Comparison of ENCODE assay signal across 10 mouse cellular contexts in the genomic region with DNA sequence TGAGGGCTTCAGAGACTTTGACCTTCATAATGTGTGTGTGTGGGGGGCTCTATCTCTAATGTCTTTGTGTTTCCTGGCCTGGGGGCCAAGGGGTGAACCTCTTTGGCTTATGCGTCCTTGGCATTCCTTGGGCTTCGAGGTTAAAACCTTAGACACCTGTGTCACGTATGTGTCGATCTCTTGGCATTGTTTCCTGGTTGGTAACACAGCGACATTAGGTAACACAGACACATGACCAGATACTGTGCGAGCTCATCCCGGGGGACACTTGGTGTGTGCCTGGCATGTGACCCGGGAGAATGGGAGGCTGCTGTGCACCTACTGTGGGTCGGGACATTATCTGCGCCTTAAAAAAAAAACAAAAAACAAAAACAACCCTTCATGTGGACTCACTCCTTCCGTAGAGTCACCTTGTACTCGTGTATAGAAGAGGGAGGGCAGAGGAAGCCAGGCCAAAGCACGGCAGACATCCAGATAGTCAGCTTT. TPM values are rescaled to one million over a fixed set of nuclear protein-coding genes. Genes with fewer than 3 reads are reported as not detected.
DNase-seq lines count a peak whose midpoint lies in the region; ATAC-seq lines count a peak whose summit lies in the region.
"Had no signal": no experiment of that assay in that cellular context is flagged by ENCODE, and none has a peak within 500 bp of the region (broad histone marks: within the 10 kb centered on the region; RNA-seq: fewer than 3 reads in every experiment).

No protein-coding gene starts in this region.

- peak; percentile 94 for DNase-seq in heart, adult 11 months
- DNase-seq in heart, postnatal 10 days = no peak
- DNase-seq in CD4-positive helper T cell, adult 2 months (ENCODE audit: low read depth, low spot score) = peak; percentile 20
- DNase-seq in liver, embryonic 11.5 days (ENCODE audit: low spot score) = no peak
- DNase-seq in frontal cortex, postnatal 10 days (ENCODE audit: low spot score in 2 of 2) = no peak
- DNase-seq in Muller cell, postnatal 12 days (ENCODE audit: inconsistent ontology term) = no peak
- no peak for DNase-seq in ovary, postnatal 36 days (ENCODE audit: low spot score)
- DNase-seq: thymus, adult 18-20 months had no signal

- intact Hi-C loops in heart, postnatal 10 days (cut with DNase I) = loop anchor here (2.0 kb wide), 1 partner anchor 13 kb away; no protein-coding TSS in a partner anchor

- H3K4me1 ChIP-seq in forebrain, embryonic 15.5 days = peaks cover 46% of the 10 kb centered on the region
- H3K4me1 ChIP-seq in liver, embryonic 11.5 days (replicated peaks; ENCODE audit: control insufficient read depth, insufficient read depth, low read length) = peaks cover 40% of the 10 kb centered on the region

- H3K4me3 ChIP-seq in forebrain, embryonic 15.5 days = no peak overlapping the region
- peak overlapping the region; percentile 3; the same call in 1 of the 2 replicates for H3K4me3 ChIP-seq in liver, embryonic 11.5 days (ENCODE audit: low read depth, low read length)

- H3K9me3 ChIP-seq in forebrain, embryonic 15.5 days = no peaks in the 10 kb centered on the region
- H3K9me3 ChIP-seq in liver, embryonic 11.5 days (ENCODE audit: control insufficient read depth, low read length) = no peaks in the 10 kb centered on the region

- no peaks in the 10 kb centered on the region for H3K27me3 ChIP-seq in forebrain, embryonic 15.5 days
- H3K27me3 ChIP-seq in liver, embryonic 11.5 days (replicated peaks; ENCODE audit: control insufficient read depth, insufficient read depth, low read length) = 0 out of 2 replicates have a peak, but pooled peaks cover 2% of the 10 kb centered on the region

- 0 out of 2 replicates have a peak overlapping the region, but pooled peaks have one; percentile 64 for H3K27ac ChIP-seq in forebrain, embryonic 15.5 days (replicated peaks)
- peak overlapping the region; percentile 73 for H3K27ac ChIP-seq in liver, embryonic 11.5 days (ENCODE audit: low read depth, low read length)

- no peaks in the 10 kb centered on the region for H3K36me3 ChIP-seq in forebrain, embryonic 15.5 days
- H3K36me3 ChIP-seq in liver, embryonic 11.5 days (ENCODE audit: control insufficient read depth, insufficient read depth, low read length) = peaks cover 5% of the 10 kb centered on the region; the same call in 1 of the 2 replicates

- no peak for ATAC-seq in forebrain, embryonic 15.5 days (replicated peaks)
- ATAC-seq in liver, embryonic 11.5 days (replicated peaks; ENCODE audit: low FRiP score) = 0 out of 2 replicates have a peak, but pooled peaks have one; percentile 10

- H3K4me2 ChIP-seq in forebrain, embryonic 15.5 days (replicated peaks) = peak overlapping the region; percentile 27; the same call in 1 of the 2 replicates
- H3K4me2 ChIP-seq in liver, embryonic 11.5 days = peak overlapping the region; percentile 38

- no peak overlapping the region for H3K9ac ChIP-seq in forebrain, embryonic 15.5 days (replicated peaks)
- H3K9ac ChIP-seq in liver, embryonic 11.5 days (ENCODE audit: low read depth, low read length) = no peak overlapping the region

- WGBS in forebrain, embryonic 15.5 days = 37% methylated on average over 13 of the region's 13 CpGs
- 21% methylated on average over 13 of the region's 13 CpGs for WGBS in liver, embryonic 11.5 days

RNA-seq across cellular contexts. Expression of gene Rara, which starts 26.3 kb away (rescaled TPM):
- 10 to 100 TPM; 31.9 to 33.0 TPM for total RNA-seq in heart, postnatal 10 days (2021)
- 9.2 and 9.9 TPM in 2 replicates for polyA plus RNA-seq in forebrain, embryonic 15.5 days (2015; fragmentation: Nextera tagmentation; extraction: Ambion mirVana)
- polyA plus RNA-seq in liver, embryonic 11.5 days (2014; fragmentation: Nextera tagmentation; extraction: Ambion mirVana) = 18.6 and 20.1 TPM in 2 replicates

RNA-seq across cellular contexts. Expression of gene Gjd3, which starts 28.9 kb away (rescaled TPM):
- 1 to 10 TPM; 1.3 to 2.0 TPM for total RNA-seq in heart, postnatal 10 days (2021)
- polyA plus RNA-seq in forebrain, embryonic 15.5 days (2015; fragmentation: Nextera tagmentation; extraction: Ambion mirVana) = 0.62 and 0.84 TPM in 2 replicates
- polyA plus RNA-seq in liver, embryonic 11.5 days (2014; fragmentation: Nextera tagmentation; extraction: Ambion mirVana) = 0.21 and 0.22 TPM in 2 replicates
- polyA plus RNA-seq: limb, embryonic 11.5 days had no signal

RNA-seq across cellular contexts. Expression of gene Cdc6, which starts 46.3 kb away (rescaled TPM):
- total RNA-seq in heart, postnatal 10 days (2021) = 1 to 10 TPM; 3.3 to 3.6 TPM
- 11.2 and 12.1 TPM in 2 replicates for polyA plus RNA-seq in forebrain, embryonic 15.5 days (2015; fragmentation: Nextera tagmentation; extraction: Ambion mirVana)
- polyA plus RNA-seq in liver, embryonic 11.5 days (2014; fragmentation: Nextera tagmentation; extraction: Ambion mirVana) = 96.3 and 114 TPM in 2 replicates

Comparison
In these comparisons a context has a peak if more than half of its experiments do, and no peak if none do; other contexts are left out.
1. DNase-seq: peak in heart, adult 11 months (single experiment) and CD4-positive helper T cell, adult 2 months (single experiment); none in heart, postnatal 10 days (0 of 2), liver, embryonic 11.5 days (single experiment), frontal cortex, postnatal 10 days (0 of 2), Muller cell, postnatal 12 days (single experiment) and ovary, postnatal 36 days (single experiment).